Mouse (Mus musculus) spleen, adult 10 weeks (tissue): ENCODE results near the gene Olfr917. TPM values are rescaled to one million over a fixed set of nuclear protein-coding genes. Genes with fewer than 3 reads are reported as not detected.

ENCODE experiments used
- polyA plus RNA-seq: library from polyadenylated mRNA; stranded (reverse); fragments of 350-450 nt; fragmentation: Illumina TruSeq; extraction: RNeasy Lipid Tissue Mini Kit (QIAGEN cat#74804); gene quantifications from one replicate; pipeline ENCODE4 v1.2.3, GENCODE M21; 2015; ENCODE audit warnings: low replicate concordance; ENCODE audit not compliant: insufficient read depth

Gene Olfr917
- not detected for polyA plus RNA-seq

DNA sequence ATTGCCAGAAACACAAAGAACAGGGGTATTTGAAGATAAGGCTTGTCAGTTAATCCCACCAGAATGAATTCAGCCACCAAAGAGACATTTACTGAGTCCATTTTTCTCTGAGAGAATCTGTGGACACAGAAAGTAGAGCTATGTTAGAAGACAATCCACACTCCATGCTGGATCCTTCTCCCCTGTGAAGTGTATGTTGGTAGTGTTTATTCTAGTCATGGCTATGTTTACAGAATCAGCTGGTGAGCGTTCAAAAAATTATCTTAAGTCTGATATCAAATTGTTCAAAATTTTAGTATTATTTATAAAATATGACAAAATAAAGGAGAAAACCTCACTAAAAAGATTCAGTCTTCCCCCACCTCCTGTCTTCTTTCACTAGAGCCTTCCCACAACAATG, at the start of gene Olfr917:
Olfr917 (minus strand) TSS at position 101 of the 400 bp plus-strand sequence.

GRCm38 (mm10) chr9:38674501-38674900, 8.9 kb upstream of the Olfr917 start, which contains the start of gene Olfr918:
TSS of gene Olfr918 (minus strand) at chr9:38674601.

GRCm38 (mm10) chr9:38659775-38660174, 5.9 kb downstream of the Olfr917 start, which contains the start of gene Olfr916:
TSS of gene Olfr916 (minus strand) at chr9:38659875.

Other genes starting within 250 kb of the Olfr917 start
- not detected for gene Olfr901, start 236.4 kb downstream of the Olfr917 start, polyA plus RNA-seq
- gene Olfr902, start 218.2 kb downstream of the Olfr917 start, polyA plus RNA-seq = not detected
- gene Olfr904, start 202.7 kb downstream of the Olfr917 start, polyA plus RNA-seq = not detected
- not detected for gene Olfr905, start 194.7 kb downstream of the Olfr917 start, polyA plus RNA-seq
- not detected for gene Olfr906, start 178.8 kb downstream of the Olfr917 start, polyA plus RNA-seq
- gene Olfr907, start 170.0 kb downstream of the Olfr917 start, polyA plus RNA-seq = not detected
- gene Olfr911-ps1, start 144.3 kb downstream of the Olfr917 start, polyA plus RNA-seq = not detected
- gene Olfr910, start 128.0 kb downstream of the Olfr917 start, polyA plus RNA-seq = not detected
- not detected for gene Olfr912, start 85.7 kb downstream of the Olfr917 start, polyA plus RNA-seq
- gene Olfr913, start 73.1 kb downstream of the Olfr917 start, polyA plus RNA-seq = not detected
- not detected for gene Olfr914, start 60.7 kb downstream of the Olfr917 start, polyA plus RNA-seq
- gene Olfr916, start 6.0 kb downstream of the Olfr917 start, polyA plus RNA-seq = not detected
- gene Olfr918, start 8.8 kb upstream of the Olfr917 start, polyA plus RNA-seq = not detected
- gene Olfr919, start 37.8 kb upstream of the Olfr917 start, polyA plus RNA-seq = not detected
- 43.1 TPM for gene Vwa5a, start 52.4 kb upstream of the Olfr917 start, polyA plus RNA-seq
- 0.32 TPM for gene Olfr920, start 86.5 kb upstream of the Olfr917 start, polyA plus RNA-seq
- not detected for gene Olfr921, start 107.2 kb upstream of the Olfr917 start, polyA plus RNA-seq
- gene Olfr922, start 148.8 kb upstream of the Olfr917 start, polyA plus RNA-seq = not detected
- gene Olfr923, start 160.7 kb upstream of the Olfr917 start, polyA plus RNA-seq = not detected
- gene Olfr924, start 178.6 kb upstream of the Olfr917 start, polyA plus RNA-seq = not detected
- not detected for gene Olfr26, start 189.2 kb upstream of the Olfr917 start, polyA plus RNA-seq
- gene Olfr926, start 211.3 kb upstream of the Olfr917 start, polyA plus RNA-seq = not detected